Mouse (Mus musculus) lung, adult 10 weeks (tissue): ENCODE data around the gene Cmtm8. TPM values are rescaled to one million over a fixed set of nuclear protein-coding genes. Genes with fewer than 3 reads are reported as not detected.

ENCODE experiments used
- polyA plus RNA-seq: library from polyadenylated mRNA; stranded (reverse); fragments of 350-450 nt; fragmentation: Illumina TruSeq; extraction: RNeasy Lipid Tissue Mini Kit (QIAGEN cat#74804); gene quantifications from one replicate; pipeline ENCODE4 v1.2.3, GENCODE M21; 2014; ENCODE audit warnings: low read depth, low replicate concordance; ENCODE audit not compliant: insufficient read depth

Gene Cmtm8
- 68.0 TPM for polyA plus RNA-seq

DNA sequence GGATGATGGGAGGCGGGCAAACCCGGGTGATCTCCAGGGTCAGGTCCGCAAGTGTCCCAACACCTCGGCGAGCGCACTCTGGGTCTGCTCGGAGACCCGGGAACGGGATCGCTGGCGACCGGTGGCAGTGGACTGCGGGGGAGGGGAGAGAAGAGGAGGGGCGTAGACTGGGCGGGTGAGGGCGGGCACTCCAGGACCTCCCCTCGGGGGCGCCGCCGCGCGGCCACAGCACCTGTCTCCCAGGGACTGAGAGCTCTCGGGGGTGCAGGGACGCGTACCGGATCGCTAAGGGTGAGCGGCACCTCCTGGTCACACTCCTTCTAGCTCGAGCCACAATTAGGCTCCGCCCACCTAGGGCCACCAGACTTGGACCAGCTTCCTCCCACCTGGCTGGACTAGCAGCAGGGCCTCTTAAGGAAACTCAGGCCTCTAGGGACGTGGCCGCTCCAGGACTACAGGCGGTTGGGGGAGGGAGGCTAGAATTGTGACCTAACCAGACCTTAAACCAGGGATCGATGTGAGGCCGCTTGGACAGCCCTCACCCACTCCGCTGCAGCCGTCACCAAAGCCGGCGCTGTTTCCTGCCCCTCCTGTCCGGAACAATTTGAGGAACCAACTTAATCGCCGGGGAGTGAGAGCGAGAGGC, at the start of gene Cmtm8:
TSS of gene Cmtm8 (minus strand) at position 140 of the 646 bp plus-strand sequence.

DNA sequence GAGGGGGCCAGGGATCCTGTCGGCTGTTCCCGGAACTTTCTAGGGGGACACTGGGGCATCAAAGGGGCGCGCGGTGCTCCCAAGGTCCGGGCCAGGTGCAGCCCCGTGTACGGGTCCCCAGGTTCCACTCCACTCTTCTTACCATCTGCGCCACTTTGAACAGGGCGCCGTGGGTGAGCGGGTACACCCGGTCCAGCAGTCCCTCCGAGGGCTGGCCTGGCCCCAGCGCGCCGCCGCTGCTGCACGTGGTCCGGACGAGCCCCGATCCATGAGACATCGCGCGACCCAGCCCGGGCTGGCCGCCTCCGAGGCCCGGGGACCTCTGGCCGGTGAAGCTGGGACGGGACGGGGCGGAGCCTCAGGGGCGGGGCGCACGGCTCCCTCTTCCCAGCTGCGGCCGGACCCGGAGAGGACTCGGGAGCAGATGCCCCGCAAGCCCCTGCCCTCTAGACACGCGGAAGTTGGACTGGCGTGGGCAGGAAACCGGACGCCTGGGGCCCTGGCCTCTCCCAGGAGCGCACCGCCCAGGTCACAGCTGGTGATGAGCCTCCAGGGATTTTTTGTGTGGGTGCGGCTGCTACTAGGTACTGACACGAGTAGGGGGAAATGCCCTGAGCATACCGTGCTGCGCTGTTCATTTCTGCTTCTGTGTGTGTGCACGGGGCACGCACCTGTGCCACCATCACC, 62.3 kb downstream of the Cmtm8 start, which contains the start of gene Cmtm7:
TSS of gene Cmtm7 (minus strand) at position 331 of the 687 bp plus-strand sequence.

Other genes starting within 250 kb of the Cmtm8 start
- 19.4 TPM for gene Cnot10, start 204.0 kb downstream of the Cmtm8 start, polyA plus RNA-seq
- gene Dync1li1, start 155.4 kb downstream of the Cmtm8 start, polyA plus RNA-seq = 20.0 TPM
- gene Cmtm6, start 113.0 kb downstream of the Cmtm8 start, polyA plus RNA-seq = 60.5 TPM
- gene Cmtm7, start 62.3 kb downstream of the Cmtm8 start, polyA plus RNA-seq = 45.7 TPM
- 21.1 TPM for gene Gpd1l, start 89.8 kb upstream of the Cmtm8 start, polyA plus RNA-seq
- gene Osbpl10, start 134.4 kb upstream of the Cmtm8 start, polyA plus RNA-seq = 2.6 TPM
- 216 TPM for gene Rps27rt, start 138.6 kb upstream of the Cmtm8 start, polyA plus RNA-seq